Mouse (Mus musculus) cerebellum, adult 2 months (tissue): ENCODE measurements around the gene Gkap1.

ENCODE experiments used
- CTCF ChIP-seq: fragments of 200-500 bp; IDR thresholded peaks from 2 replicates; pipeline ENCODE4 v1.5.1; 2011; ENCODE audit warnings: low read depth, mild to moderate bottlenecking, control low read depth, low read length, moderate library complexity, borderline replicate concordance; ENCODE audit not compliant: insufficient read depth
- POLR2A ChIP-seq: fragments of 200-500 bp; IDR thresholded peaks from 2 replicates; pipeline ENCODE4 v1.6.1; 2011; ENCODE audit warnings: low read length, control low read depth, borderline replicate concordance; ENCODE audit not compliant: insufficient read depth

DNA sequence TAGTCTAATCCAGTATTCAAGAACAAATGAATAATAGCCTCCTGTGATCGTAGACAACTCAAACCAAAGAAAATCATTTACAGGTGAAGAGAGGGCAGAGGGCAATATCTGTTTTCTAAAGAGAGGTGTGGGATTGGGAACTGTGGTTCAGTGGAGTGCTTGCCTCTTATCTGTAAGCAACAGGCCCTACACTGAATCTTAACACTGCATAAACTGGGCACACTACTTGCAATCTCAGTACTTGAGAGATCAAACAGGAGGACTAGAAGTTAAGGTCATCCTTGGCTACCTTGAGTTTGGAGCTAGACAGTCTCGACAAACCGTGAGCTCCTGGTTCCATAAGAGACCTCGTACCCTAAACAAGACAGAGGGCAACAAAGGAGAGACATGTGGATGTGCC, 69.4 kb downstream of the Gkap1 start:
- TF ChIP-seq CTCF (no peak), POLR2A (no peak)
